Mouse (Mus musculus) heart, adult 11 months (tissue): ENCODE data around the gene Zfhx3.
A peak's percentile ranks its signal among the peaks of the same experiment; 100 is the strongest.

ENCODE experiments used
- DNase-seq: peaks from one replicate; pipeline ENCODE4 v3.0.0; 2022

Zfhx3 gene

GRCm38 (mm10) chr8:108595721-108596495 lies 653.5 kb downstream of the Zfhx3 start:
- DNase-seq, result peak; percentile 96

- no peak for DNase-seq
Measured at GRCm38 (mm10) chr8:108599003-108599402, 656.6 kb downstream of the Zfhx3 start.

GRCm38 (mm10) chr8:108599558-108599957 lies 657.1 kb downstream of the Zfhx3 start:
- no peak for DNase-seq

GRCm38 (mm10) chr8:108608678-108609077 lies 666.2 kb downstream of the Zfhx3 start:
- DNase-seq, result no peak

- DNase-seq, result peak; percentile 91
Measured at GRCm38 (mm10) chr8:108609114-108609513, 666.7 kb downstream of the Zfhx3 start.

- no peak for DNase-seq
Measured at GRCm38 (mm10) chr8:108611141-108611674, 668.8 kb downstream of the Zfhx3 start.

GRCm38 (mm10) chr8:108611792-108612413 lies 669.5 kb downstream of the Zfhx3 start:
- DNase-seq, result peak; percentile 97

GRCm38 (mm10) chr8:108612815-108613214 lies 670.4 kb downstream of the Zfhx3 start:
- DNase-seq, result peak; percentile 94

- no peak for DNase-seq
Measured at GRCm38 (mm10) chr8:108613280-108613679, 670.8 kb downstream of the Zfhx3 start.

GRCm38 (mm10) chr8:108621296-108621695 lies 678.9 kb downstream of the Zfhx3 start:
- DNase-seq, result peak; percentile 81

GRCm38 (mm10) chr8:108623660-108624059 lies 681.2 kb downstream of the Zfhx3 start:
- DNase-seq, result peak; percentile 64

- DNase-seq, result peak; percentile 64
Measured at GRCm38 (mm10) chr8:108625571-108626120, 683.2 kb downstream of the Zfhx3 start.

GRCm38 (mm10) chr8:108631069-108631468 lies 688.6 kb downstream of the Zfhx3 start:
- DNase-seq, result peak; percentile 77

GRCm38 (mm10) chr8:108634282-108634681 lies 691.8 kb downstream of the Zfhx3 start:
- DNase-seq, result peak; percentile 79

- DNase-seq, result no peak
Measured at GRCm38 (mm10) chr8:108637887-108638286, 695.4 kb downstream of the Zfhx3 start.

GRCm38 (mm10) chr8:108645660-108646059 lies 703.2 kb downstream of the Zfhx3 start:
- DNase-seq, result no peak

GRCm38 (mm10) chr8:108647556-108647955 lies 705.1 kb downstream of the Zfhx3 start:
- DNase-seq, result peak; percentile 98

GRCm38 (mm10) chr8:108648993-108649392 lies 706.5 kb downstream of the Zfhx3 start:
- DNase-seq, result no peak

GRCm38 (mm10) chr8:108650837-108651236 lies 708.4 kb downstream of the Zfhx3 start:
- DNase-seq, result no peak

GRCm38 (mm10) chr8:108661486-108662093 lies 719.1 kb downstream of the Zfhx3 start:
- peak; percentile 72 for DNase-seq

GRCm38 (mm10) chr8:108662766-108663165 lies 720.3 kb downstream of the Zfhx3 start:
- DNase-seq, result no peak

GRCm38 (mm10) chr8:108671939-108672515 lies 729.6 kb downstream of the Zfhx3 start:
- DNase-seq, result peak; percentile 73

GRCm38 (mm10) chr8:108675001-108675525 lies 732.6 kb downstream of the Zfhx3 start:
- peak; percentile 57 for DNase-seq
